Mouse (Mus musculus) liver, embryonic 16.5 days (tissue): Measurements from ENCODE around the gene Rspo4. TPM values are rescaled to one million over a fixed set of nuclear protein-coding genes. Genes with fewer than 3 reads are reported as not detected.

Source experiments
- ATAC-seq: fragments of 200-750 bp; cut with Nextera tagmentation; 2 replicates; pipeline ENCODE4 v1.8.0; 2017; ENCODE audit warnings: low read depth, mild to moderate bottlenecking, moderate number of reproducible peaks, moderate library complexity
- H3K27ac ChIP-seq: fragments of 300-500 bp; sonication (generic); 2 replicates; pipeline ENCODE4 v1.5.1; 2014; ENCODE audit warnings: mild to moderate bottlenecking, low read length
- H3K27me3 ChIP-seq: fragments of 300-500 bp; sonication (generic); 2 replicates; pipeline ENCODE4 v1.6.1; 2014; ENCODE audit warnings: low read depth, low read length, mixed read lengths; ENCODE audit not compliant: control insufficient read depth, insufficient read depth
- H3K36me3 ChIP-seq: fragments of 300-500 bp; sonication (generic); 2 replicates; pipeline ENCODE4 v1.6.1; 2014; ENCODE audit warnings: mild to moderate bottlenecking; ENCODE audit not compliant: control insufficient read depth, insufficient read depth
- H3K4me1 ChIP-seq: fragments of 300-500 bp; sonication (generic); 2 replicates; pipeline ENCODE4 v1.6.1; 2014; ENCODE audit warnings: low read depth, low read length, mixed read lengths; ENCODE audit not compliant: control insufficient read depth
- H3K4me2 ChIP-seq: fragments of 300-500 bp; sonication (generic); 2 replicates; pipeline ENCODE4 v1.6.1; 2014; ENCODE audit warnings: low read depth, low read length, mixed read lengths
- H3K4me3 ChIP-seq: fragments of 300-500 bp; sonication (generic); 2 replicates; pipeline ENCODE4 v1.5.1; 2014; ENCODE audit warnings: low read depth, mild to moderate bottlenecking, low read length
- H3K9ac ChIP-seq: fragments of 300-500 bp; sonication (generic); 2 replicates; pipeline ENCODE4 v1.6.1; 2014; ENCODE audit warnings: low read depth, low read length
- H3K9me3 ChIP-seq: fragments of 300-500 bp; sonication (generic); replicated peaks from 2 replicates; pipeline ENCODE4 v1.6.1; 2016; ENCODE audit warnings: low read length; ENCODE audit not compliant: control insufficient read depth
- WGBS: fragments of 180-500 bp; shearing (Covaris S2); extraction: QIAGEN DNeasy Blood & Tissue Kit; methylation state at CpG from one replicate; pipeline ENCODE4 v1.1.7; 2014; ENCODE audit not compliant: insufficient replicate concordance; 5-methylcytosine and 5-hydroxymethylcytosine counted together
- polyA plus RNA-seq: library from polyadenylated mRNA; unstranded; fragments of >200 nt; fragmentation: Nextera tagmentation; extraction: Ambion mirVana; gene quantifications from 2 replicates; pipeline ENCODE4 v1.2.1, GENCODE M21; 2015

Gene Rspo4
- polyA plus RNA-seq, 1 experiment from 2014 or later, result 0.09 TPM

DNA sequence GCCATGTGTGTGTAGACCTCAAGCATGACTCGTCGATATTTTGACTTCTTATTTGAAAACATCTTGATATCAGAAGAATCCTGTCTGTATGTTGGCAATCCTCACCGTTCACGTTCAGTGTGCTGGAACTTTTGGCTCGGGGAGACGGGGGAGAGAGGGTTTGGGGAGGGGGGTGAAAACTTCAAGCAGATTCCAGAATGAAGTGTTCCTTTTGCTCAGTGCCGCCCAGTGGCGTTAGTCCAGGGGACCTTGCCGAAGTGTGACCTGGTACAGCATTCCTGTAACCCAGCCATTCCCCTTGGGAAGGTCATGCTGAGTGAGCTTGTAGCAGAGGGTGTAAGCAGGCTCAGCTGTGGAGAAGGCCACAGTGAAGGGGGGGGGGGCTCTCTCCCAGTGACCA, 76.4 kb downstream of the Rspo4 start:
- ATAC-seq, result no peak

GRCm38 (mm10) chr2:151921068-151921467, 78.3 kb downstream of the Rspo4 start:
- Histone ChIP-seq H3K4me2 (no peak overlapping the region), H3K36me3 (no peaks in the 10 kb centered on the region), H3K27me3 (no peaks in the 10 kb centered on the region), H3K27ac (no peak overlapping the region), H3K9ac (no peak overlapping the region), H3K4me1 (no peaks in the 10 kb centered on the region; the same call in 1 of the 2 replicates), H3K4me3 (no peak overlapping the region), H3K9me3 (no peaks in the 10 kb centered on the region)
- whole genome bisulfite sequencing, result 55% methylated on average over 8 of the region's 8 CpGs
- ATAC-seq, result no peak

More for the DNA sequence above, 76.4 kb downstream of the Rspo4 start:
- no peak overlapping the region for H3K4me3 ChIP-seq
- H3K27me3 ChIP-seq, result no peaks in the 10 kb centered on the region
- no peak overlapping the region for H3K27ac ChIP-seq
- no peak overlapping the region for H3K9ac ChIP-seq
- no peak overlapping the region for H3K4me2 ChIP-seq
- no peaks in the 10 kb centered on the region for H3K4me1 ChIP-seq
- 67% methylated on average over 9 of the region's 9 CpGs for WGBS
- no peaks in the 10 kb centered on the region for H3K9me3 ChIP-seq
- no peaks in the 10 kb centered on the region for H3K36me3 ChIP-seq

DNA sequence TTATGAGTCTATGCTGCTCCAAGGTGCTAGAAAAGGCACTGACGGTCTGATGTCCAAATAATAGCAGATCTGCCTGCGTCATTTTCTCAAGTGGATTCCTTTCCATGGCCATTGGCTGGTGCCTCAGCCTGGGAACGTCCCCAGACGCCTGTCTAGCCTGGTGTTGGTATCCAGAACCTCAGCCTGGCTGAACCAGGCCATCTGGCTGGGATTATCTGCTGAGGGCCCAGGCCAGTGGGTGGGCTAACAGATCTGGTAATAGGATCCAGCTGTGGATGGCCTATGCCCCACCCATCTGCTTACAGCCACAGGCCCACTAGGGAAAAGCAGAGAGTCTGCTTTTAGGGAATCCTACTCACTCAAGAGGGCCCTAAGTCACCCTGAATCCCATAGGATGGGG, 78.9 kb downstream of the Rspo4 start:
- Histone ChIP-seq H3K9ac (no peak overlapping the region), H3K4me3 (no peak overlapping the region), H3K27me3 (no peaks in the 10 kb centered on the region), H3K4me1 (peaks cover 3% of the 10 kb centered on the region; the same call in 1 of the 2 replicates), H3K27ac (no peak overlapping the region), H3K36me3 (no peaks in the 10 kb centered on the region), H3K9me3 (no peaks in the 10 kb centered on the region), H3K4me2 (no peak overlapping the region)
- ATAC-seq, result no peak
- WGBS, result 42% methylated on average over 4 of the region's 4 CpGs

Other genes starting within 250 kb of the Rspo4 start
- gene Snph, start 210.3 kb upstream of the Rspo4 start, polyA plus RNA-seq, result 0.04 and 0.08 TPM in 2 replicates
- not detected in 2 replicates for gene Rad21l, start 174.4 kb upstream of the Rspo4 start, polyA plus RNA-seq
- 0.11 TPM in 1 of 2 replicates, not detected in the other for gene Tmem74b, start 140.9 kb upstream of the Rspo4 start, polyA plus RNA-seq
- gene Psmf1, start 98.7 kb upstream of the Rspo4 start, polyA plus RNA-seq, result 44.3 and 45.9 TPM in 2 replicates
- gene Angpt4, start 68.3 kb downstream of the Rspo4 start, polyA plus RNA-seq, result 0.06 and 0.11 TPM in 2 replicates
- 9.2 and 9.6 TPM in 2 replicates for gene Fam110a, start 137.3 kb downstream of the Rspo4 start, polyA plus RNA-seq
- 1.1 and 1.4 TPM in 2 replicates for gene Slc52a3, start 153.6 kb downstream of the Rspo4 start, polyA plus RNA-seq
- not detected in 2 replicates for gene Scrt2, start 238.6 kb downstream of the Rspo4 start, polyA plus RNA-seq